Mouse (Mus musculus) G1E (cell line): Measurements from ENCODE around the gene March2.

ENCODE experiments used
- CTCF ChIP-seq: IDR thresholded peaks from 2 replicates; pipeline ENCODE4 v1.5.1; 2012; ENCODE audit warnings: low read depth, low read length, inconsistent platforms, mixed read lengths
- POLR2AphosphoS5 ChIP-seq: IDR thresholded peaks from 2 replicates; pipeline ENCODE4 v1.6.1; 2012; ENCODE audit warnings: low read depth, low read length, inconsistent platforms; ENCODE audit not compliant: insufficient replicate concordance

- no peak for TF ChIP-seq CTCF
- no peak for TF ChIP-seq POLR2AphosphoS5
Observed at GRCm38 (mm10) chr17:33717982-33718381, 488 bp downstream of the March2 start.
